Mouse (Mus musculus) limb, embryonic 14.5 days (tissue): ENCODE data around the gene Acvr2a. TPM values are rescaled to one million over a fixed set of nuclear protein-coding genes. Genes with fewer than 3 reads are reported as not detected.

ENCODE experiments used
- ATAC-seq: fragments of 200-750 bp; cut with Nextera tagmentation; 2 replicates; pipeline ENCODE4 v1.8.0; 2017; ENCODE audit warnings: low read depth, moderate number of reproducible peaks, moderate TSS enrichment; ENCODE audit not compliant: low FRiP score
- DNase-seq: peaks from one replicate; pipeline ENCODE4 v3.0.0-alpha.2; 2015; ENCODE audit warnings: low spot score
- H3K27ac ChIP-seq: fragments of 300-500 bp; sonication (generic); replicated peaks from 2 replicates; pipeline ENCODE4 v1.5.1; 2014; ENCODE audit warnings: low read depth, mild to moderate bottlenecking, low read length, moderate library complexity, mixed read lengths
- H3K27me3 ChIP-seq: fragments of 300-500 bp; sonication (generic); 2 replicates; pipeline ENCODE4 v1.6.1; 2014; ENCODE audit warnings: low read length, mixed read lengths; ENCODE audit not compliant: control insufficient read depth, insufficient read depth
- H3K36me3 ChIP-seq: fragments of 300-500 bp; sonication (generic); 2 replicates; pipeline ENCODE4 v1.6.1; 2014; ENCODE audit warnings: mild to moderate bottlenecking, low read length, moderate library complexity, mixed read lengths; ENCODE audit not compliant: control insufficient read depth, insufficient read depth
- H3K4me1 ChIP-seq: fragments of 300-500 bp; sonication (generic); 2 replicates; pipeline ENCODE4 v1.6.1; 2014; ENCODE audit warnings: antibody characterized with exemption, low read length, mixed read lengths; ENCODE audit not compliant: control insufficient read depth, insufficient read depth
- H3K4me2 ChIP-seq: fragments of 300-500 bp; sonication (generic); replicated peaks from 2 replicates; pipeline ENCODE4 v1.6.1; 2014; ENCODE audit warnings: low read depth, mild to moderate bottlenecking, low read length, moderate library complexity; ENCODE audit not compliant: severe bottlenecking
- H3K4me3 ChIP-seq: fragments of 300-500 bp; sonication (generic); replicated peaks from 2 replicates; pipeline ENCODE4 v1.5.1; 2014; ENCODE audit warnings: low read length
- H3K9ac ChIP-seq: fragments of 300-500 bp; sonication (generic); 2 replicates; pipeline ENCODE4 v1.6.1; 2014; ENCODE audit warnings: mild to moderate bottlenecking, low read depth, low read length, moderate library complexity; ENCODE audit not compliant: severe bottlenecking
- H3K9me3 ChIP-seq: fragments of 300-500 bp; sonication (generic); 2 replicates; pipeline ENCODE4 v1.6.1; 2016; ENCODE audit warnings: low read length; ENCODE audit not compliant: control insufficient read depth
- POLR2A ChIP-seq: fragments of 200-500 bp; IDR thresholded peaks from 2 replicates; pipeline ENCODE4 v1.8.0; 2012; ENCODE audit warnings: inconsistent platforms, mild to moderate bottlenecking, moderate library complexity, borderline replicate concordance; ENCODE audit not compliant: insufficient read depth, insufficient read length; ENCODE audit errors: extremely low read depth
- WGBS: fragments of 180-500 bp; shearing (Covaris S2); extraction: QIAGEN DNeasy Blood & Tissue Kit; methylation state at CpG from one replicate; pipeline ENCODE4 v1.1.7; 2014; 5-methylcytosine and 5-hydroxymethylcytosine counted together
- polyA plus RNA-seq, 2 experiments: library from polyadenylated mRNA; depleted of rRNA in 1 of 2; stranded (reverse) in 1 of 2; unstranded in 1 of 2; fragments of >200 nt; fragmentation: Nextera tagmentation in 1 of 2; extraction: Ambion mirVana in 1 of 2; gene quantifications; 2 replicates each; pipeline versions ENCODE4 v1.2.1 to v1.2.3; 2012 to 2014

Gene Acvr2a
- polyA plus RNA-seq, 2 experiments, result 14.9 to 24.4 TPM

DNA sequence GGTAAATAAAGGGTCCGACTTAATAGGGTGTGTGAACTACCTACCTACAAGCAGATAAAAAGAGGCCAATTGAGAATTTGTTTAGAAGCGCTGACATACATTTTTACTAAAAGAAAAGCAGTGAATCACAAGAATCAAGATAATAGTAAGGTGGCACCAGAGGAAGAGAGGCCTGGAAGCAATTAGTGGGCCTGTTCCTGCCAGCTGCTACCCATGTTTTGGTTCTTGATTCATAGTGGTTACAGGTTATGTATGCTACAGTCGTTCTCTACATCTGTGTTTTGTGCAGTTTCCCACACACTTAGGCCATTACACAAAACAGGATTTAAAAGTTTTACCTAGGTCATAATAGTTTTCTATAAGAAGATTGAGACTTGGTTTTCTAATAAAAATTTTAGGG, 133.9 kb downstream of the Acvr2a start:
- Histone ChIP-seq H3K9me3 (no peaks in the 10 kb centered on the region), H3K9ac (peak overlapping the region; percentile 96; the same call in 1 of the 2 replicates), H3K4me3 (peak overlapping the region; percentile 94), H3K27me3 (no peaks in the 10 kb centered on the region), H3K27ac (no peak overlapping the region), H3K4me1 (peaks cover 8% of the 10 kb centered on the region), H3K4me2 (peak overlapping the region; percentile 77), H3K36me3 (no peaks in the 10 kb centered on the region)
- TF ChIP-seq POLR2A, result no peak
- WGBS, result 52% methylated on average over 3 of the region's 3 CpGs
- no peak for DNase-seq
- no peak for ATAC-seq

- Histone ChIP-seq H3K4me3 (peak within 1 kb of the TSS; percentile 94), H3K9ac (peak within 1 kb of the TSS; percentile 96), H3K27ac (peak within 1 kb of the TSS; percentile 95), H3K4me2 (peak within 1 kb of the TSS; percentile 77), H3K27me3 (no peaks in the 10 kb centered on the region), H3K9me3 (no peaks in the 10 kb centered on the region), H3K36me3 (no peaks in the 10 kb centered on the region), H3K4me1 (peaks cover 8% of the 10 kb centered on the region)
- peak; percentile 71; the same call in 1 of the 2 replicates for TF ChIP-seq POLR2A
- DNase-seq (peak; percentile 99), ATAC-seq (peak; percentile 99)
- under 1% methylated on average over 44 of the region's 49 CpGs for WGBS
Measured at GRCm38 (mm10) chr2:48948841-48949584, 135.1 kb downstream of the Acvr2a start, which contains the start of gene Mbd5. TSS of gene Mbd5 (plus strand) at chr2:48949508.

GRCm38 (mm10) chr2:48949743-48950251, 135.9 kb downstream of the Acvr2a start:
- Histone ChIP-seq H3K27ac (peak overlapping the region; percentile 95), H3K36me3 (no peaks in the 10 kb centered on the region), H3K4me3 (peak overlapping the region; percentile 94), H3K9me3 (no peaks in the 10 kb centered on the region), H3K27me3 (no peaks in the 10 kb centered on the region), H3K4me1 (peaks cover 8% of the 10 kb centered on the region), H3K9ac (peak overlapping the region; percentile 96), H3K4me2 (peak overlapping the region; percentile 67)
- ATAC-seq (peak; percentile 44), DNase-seq (no peak)
- TF ChIP-seq POLR2A, result no peak
- 2% methylated on average over 9 of the region's 9 CpGs for WGBS

GRCm38 (mm10) chr2:48950252-48950315, 136.2 kb downstream of the Acvr2a start, which contains the start of gene Orc4:
TSS of gene Orc4 (minus strand) at chr2:48950277.
- H3K4me1 ChIP-seq, result peaks cover 8% of the 10 kb centered on the region
- peak within 1 kb of the TSS; percentile 95 for H3K27ac ChIP-seq
- H3K27me3 ChIP-seq, result no peaks in the 10 kb centered on the region
- peak within 1 kb of the TSS; percentile 94 for H3K4me3 ChIP-seq
- no peak for TF ChIP-seq POLR2A
- H3K4me2 ChIP-seq, result peak within 1 kb of the TSS; percentile 67
- peak within 1 kb of the TSS; percentile 96 for H3K9ac ChIP-seq
- WGBS, result 0% methylated on average over 2 of the region's 2 CpGs
- ATAC-seq, result no peak
- no peaks in the 10 kb centered on the region for H3K36me3 ChIP-seq
- no peaks in the 10 kb centered on the region for H3K9me3 ChIP-seq
- DNase-seq, result no peak

- ATAC-seq, result no peak
- DNase-seq, result peak; percentile 3
- H3K27ac ChIP-seq, result peak overlapping the region; percentile 95
- 5% methylated on average over 5 of the region's 6 CpGs for WGBS
- H3K27me3 ChIP-seq, result no peaks in the 10 kb centered on the region
- H3K4me1 ChIP-seq, result peaks cover 8% of the 10 kb centered on the region
- H3K4me2 ChIP-seq, result peak overlapping the region; percentile 67
- H3K36me3 ChIP-seq, result no peaks in the 10 kb centered on the region
- H3K9ac ChIP-seq, result peak overlapping the region; percentile 96
- no peaks in the 10 kb centered on the region for H3K9me3 ChIP-seq
- peak overlapping the region; percentile 94 for H3K4me3 ChIP-seq
- no peak for TF ChIP-seq POLR2A
Measured at GRCm38 (mm10) chr2:48950316-48950880, 136.5 kb downstream of the Acvr2a start.

Other genes with a start within 250 kb of the Acvr2a start
- 12.9 and 14.3 TPM in 2 replicates for gene Mbd5, start 135.4 kb downstream of the Acvr2a start, polyA plus RNA-seq (2012; rRNA removed)
- 28.9 and 30.9 TPM in 2 replicates for gene Mbd5, start 135.4 kb downstream of the Acvr2a start, polyA plus RNA-seq (2014; fragmentation: Nextera tagmentation; extraction: Ambion mirVana)
- 65.9 and 74.8 TPM in 2 replicates for gene Orc4, start 136.2 kb downstream of the Acvr2a start, polyA plus RNA-seq (2012; rRNA removed)
- 91.5 and 102 TPM in 2 replicates for gene Orc4, start 136.2 kb downstream of the Acvr2a start, polyA plus RNA-seq (2014; fragmentation: Nextera tagmentation; extraction: Ambion mirVana)